Mouse (Mus musculus) ES-E14 (cell line): ENCODE measurements around the gene Gpc2. TPM values are rescaled to one million over a fixed set of nuclear protein-coding genes. Genes with fewer than 3 reads are reported as not detected.

Experiments used
- DNase-seq: peaks from one replicate; pipeline ENCODE4 v3.0.0-alpha.2; 2013; ENCODE audit warnings: low read depth, low spot score
- H3K27ac ChIP-seq: 2 replicates; pipeline ENCODE4 v1.5.1; 2012; ENCODE audit warnings: low read depth, mild to moderate bottlenecking, low read length, moderate library complexity, mixed read lengths; ENCODE audit not compliant: poor library complexity, insufficient read depth, severe bottlenecking
- H3K36me3 ChIP-seq: 2 replicates; pipeline ENCODE4 v1.6.1; 2012; ENCODE audit warnings: mild to moderate bottlenecking, low read length, moderate library complexity, mixed read lengths; ENCODE audit not compliant: control insufficient read depth, poor library complexity, insufficient read depth, severe bottlenecking
- H3K4me1 ChIP-seq, 2 experiments: fragments of 150-350 bp in 1 of 2; sonication (generic) in 1 of 2; 2 replicates each; pipeline ENCODE4 v1.6.1; 2012; ENCODE audit warnings: low read length in 2 of 2, mild to moderate bottlenecking in 1 of 2, mixed read lengths in 1 of 2; ENCODE audit not compliant: control insufficient read depth in 2 of 2, insufficient read depth in 2 of 2, poor library complexity in 1 of 2
- H3K4me3 ChIP-seq, 2 experiments: fragments of 150-350 bp in 1 of 2; sonication (generic) in 1 of 2; 2 replicates each; pipeline ENCODE4 v1.5.1; 2012; ENCODE audit warnings: low read length in 2 of 2, low read depth in 1 of 2, mild to moderate bottlenecking in 1 of 2, mixed read lengths in 1 of 2; ENCODE audit not compliant: insufficient read depth in 1 of 2, poor library complexity in 1 of 2, severe bottlenecking in 1 of 2
- H3K9ac ChIP-seq: 2 replicates; pipeline ENCODE4 v1.6.1; 2012; ENCODE audit warnings: low read depth, mild to moderate bottlenecking, low read length, mixed read lengths; ENCODE audit not compliant: poor library complexity, insufficient read depth, severe bottlenecking
- H3K9me3 ChIP-seq: fragments of 150-350 bp; sonication (generic); 2 replicates; pipeline ENCODE4 v1.6.1; 2012; ENCODE audit warnings: low read depth, mild to moderate bottlenecking, low read length; ENCODE audit not compliant: control insufficient read depth, insufficient read depth
- CHD2 ChIP-seq: IDR thresholded peaks from 2 replicates; pipeline ENCODE4 v1.6.1; 2014; ENCODE audit warnings: mild to moderate bottlenecking, low read depth, low read length, inconsistent platforms
- HCFC1 ChIP-seq: IDR thresholded peaks from 2 replicates; pipeline ENCODE4 v1.6.1; 2012; ENCODE audit warnings: low read length, inconsistent platforms, borderline replicate concordance; ENCODE audit not compliant: insufficient read depth
- MAFK ChIP-seq: IDR thresholded peaks from 2 replicates; pipeline ENCODE4 v1.6.1; 2014; ENCODE audit warnings: mild to moderate bottlenecking, low read depth, low read length, inconsistent platforms; ENCODE audit not compliant: insufficient read depth
- ZC3H11A ChIP-seq: IDR thresholded peaks from 2 replicates; pipeline ENCODE4 v1.6.1; 2012; ENCODE audit warnings: low read depth, mild to moderate bottlenecking, inconsistent platforms, low read length, borderline replicate concordance
- ZNF384 ChIP-seq: IDR thresholded peaks from 2 replicates; pipeline ENCODE4 v1.6.1; 2012; ENCODE audit warnings: low read depth, low read length, inconsistent platforms
- in situ Hi-C, 2 experiments: fragments of 600-800 bp; cut with MboI; formaldehyde crosslinking; loops; one replicate each; pipeline ENCODE4 v1.15.1; 2025; ENCODE audit warnings: low sequenced_read_pairs in 2 of 2, inconsistent platforms in 1 of 2; ENCODE audit not compliant: unreplicated experiment in 2 of 2
- total RNA-seq: library from RNA; depleted of rRNA; stranded (reverse); fragments of 300-350 nt; gene quantifications from 2 replicates; pipeline ENCODE4 v1.2.3, GENCODE M21; 2012

Gene Gpc2
- total RNA-seq, 1 experiment = 14.9 TPM

DNA sequence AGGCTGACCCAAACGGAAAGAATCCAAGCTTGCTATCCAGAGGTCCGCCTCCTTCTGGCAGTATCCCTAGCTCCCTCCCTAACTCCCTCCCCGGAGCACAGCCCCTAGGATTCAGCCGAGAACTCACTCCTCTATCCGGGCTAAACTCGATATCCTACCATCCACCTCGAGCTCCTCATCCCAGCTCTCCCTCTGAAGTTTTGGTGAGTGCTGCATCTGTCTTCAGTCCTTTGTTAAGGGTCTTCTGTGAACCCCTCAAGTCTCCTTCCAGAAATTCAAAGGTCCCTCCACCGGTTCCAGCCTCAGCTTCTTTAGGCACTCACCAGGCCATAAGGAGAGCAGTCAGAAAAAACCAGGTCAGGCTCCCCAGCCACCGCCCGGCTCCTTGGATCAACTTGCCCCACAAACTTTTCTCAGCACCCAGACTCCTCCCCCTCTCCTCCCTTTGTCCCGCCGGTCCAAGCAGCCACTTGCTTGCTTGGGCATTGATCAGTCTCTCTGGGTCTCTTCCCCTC, 7.3 kb downstream of the Gpc2 start, which contains the start of gene Gal3st4:
Gal3st4 (minus strand) TSS at position 432 of the 515 bp plus-strand sequence.
- in situ Hi-C loops = no loop called here

DNA sequence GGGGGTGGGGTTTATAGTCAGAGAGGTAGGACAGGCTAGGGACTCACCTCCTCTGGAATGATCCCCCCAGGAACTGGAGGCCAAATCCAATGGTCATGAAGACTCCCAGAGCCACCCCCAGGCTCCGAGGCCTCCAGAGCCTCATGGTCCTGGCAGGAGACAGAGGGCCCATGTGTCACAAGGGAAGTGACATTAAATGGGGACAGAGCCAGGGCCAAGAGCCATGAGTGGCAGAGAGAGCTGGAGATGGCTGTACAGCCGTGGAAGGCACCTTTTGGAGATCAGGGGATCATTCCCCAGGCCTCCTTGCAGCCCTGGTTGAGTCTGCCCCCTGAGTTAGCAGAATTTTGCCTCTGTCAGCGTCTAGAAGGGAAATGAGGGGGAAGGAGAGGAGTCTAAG, 8.6 kb downstream of the Gpc2 start:
- Histone ChIP-seq H3K4me3 (no peak overlapping the region), H3K9me3 (no peaks in the 10 kb centered on the region), H3K36me3 (no peaks in the 10 kb centered on the region), H3K4me1 (peaks cover 2 to 4% of the 10 kb centered on the region in 2 experiments; a peak in 2 of 4 replicates), H3K27ac (no peak overlapping the region), H3K9ac (no peak overlapping the region)
- DNase-seq = no peak
- TF ChIP-seq MAFK (no peak), ZNF384 (no peak), HCFC1 (no peak), CHD2 (no peak), ZC3H11A (no peak)
- in situ Hi-C loops = no loop called here

More for the DNA sequence above, 7.3 kb downstream of the Gpc2 start, which contains the start of gene Gal3st4:
- Histone ChIP-seq H3K4me1 (peaks cover 2 to 4% of the 10 kb centered on the region in 2 experiments; a peak in 2 of 4 replicates), H3K9ac (0 out of 2 replicates have a peak within 1 kb of the TSS, but pooled peaks have one; percentile 40), H3K36me3 (no peaks in the 10 kb centered on the region), H3K4me3 (peak within 1 kb of the TSS; percentile 18 to 60; a peak in 3 of 4 replicates), H3K27ac (no peak within 1 kb of the TSS), H3K9me3 (no peaks in the 10 kb centered on the region)
- no peak for DNase-seq
- TF ChIP-seq CHD2 (no peak), ZNF384 (no peak), MAFK (no peak), ZC3H11A (no peak), HCFC1 (no peak)

DNA sequence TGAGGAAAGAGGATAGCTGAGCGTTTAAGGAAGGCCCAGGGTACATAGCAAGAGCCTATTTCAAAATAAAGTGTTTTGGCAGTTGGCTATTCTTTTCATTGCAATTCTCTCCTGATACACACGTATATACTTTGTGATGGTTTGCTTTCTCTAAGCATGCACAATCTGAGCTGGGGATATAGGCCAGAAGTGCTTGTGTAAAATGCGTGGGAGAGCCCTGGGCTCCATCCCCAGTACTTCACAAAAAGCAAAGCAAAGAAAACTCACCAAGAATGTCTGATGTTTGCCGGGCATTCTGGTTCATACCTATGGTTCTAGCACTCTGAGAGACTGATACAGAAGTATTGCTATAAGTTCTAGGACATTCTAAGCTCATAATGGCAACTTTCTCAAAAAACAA, 10.8 kb downstream of the Gpc2 start:
- Histone ChIP-seq H3K9ac (no peak overlapping the region), H3K36me3 (no peaks in the 10 kb centered on the region; the same call in 1 of the 2 replicates), H3K27ac (no peak overlapping the region), H3K4me1 (no peaks in the 10 kb centered on the region), H3K4me3 (no peak overlapping the region), H3K9me3 (no peaks in the 10 kb centered on the region)
- no peak for DNase-seq
- TF ChIP-seq MAFK (no peak), HCFC1 (no peak), ZC3H11A (no peak), CHD2 (no peak), ZNF384 (no peak)
- in situ Hi-C loops = no loop called here

DNA sequence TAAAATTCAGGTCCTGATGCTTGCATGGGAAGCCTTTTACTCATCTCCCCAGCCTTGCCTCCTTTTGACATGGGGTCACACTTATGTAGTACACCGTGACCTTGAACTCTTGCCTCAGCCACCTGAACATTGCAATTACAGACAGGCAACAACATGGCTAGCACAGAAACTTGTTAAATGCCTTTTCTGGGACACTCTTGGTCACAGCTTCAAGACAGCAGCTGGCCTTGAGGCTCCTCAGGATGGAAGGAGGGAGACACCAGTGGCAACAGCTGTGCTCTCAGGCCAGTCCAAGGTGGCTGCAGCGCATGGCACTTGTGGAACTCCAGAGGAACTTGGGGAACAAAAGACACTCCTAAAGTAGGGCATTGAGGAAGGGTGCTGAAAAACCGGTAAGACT, 12.7 kb downstream of the Gpc2 start:
- H3K36me3 ChIP-seq = peaks cover 1% of the 10 kb centered on the region; the same call in 1 of the 2 replicates
- H3K9ac ChIP-seq = no peak overlapping the region
- H3K27ac ChIP-seq = no peak overlapping the region
- H3K4me3 ChIP-seq = no peak overlapping the region
- in situ Hi-C loops = no loop called here
- TF ChIP-seq MAFK (no peak), HCFC1 (no peak), ZNF384 (no peak), ZC3H11A (no peak)
- H3K9me3 ChIP-seq = no peaks in the 10 kb centered on the region
- DNase-seq = no peak
- peaks cover 0 to 3% of the 10 kb centered on the region in 2 experiments; a peak in 1 of 4 replicates for H3K4me1 ChIP-seq

DNA sequence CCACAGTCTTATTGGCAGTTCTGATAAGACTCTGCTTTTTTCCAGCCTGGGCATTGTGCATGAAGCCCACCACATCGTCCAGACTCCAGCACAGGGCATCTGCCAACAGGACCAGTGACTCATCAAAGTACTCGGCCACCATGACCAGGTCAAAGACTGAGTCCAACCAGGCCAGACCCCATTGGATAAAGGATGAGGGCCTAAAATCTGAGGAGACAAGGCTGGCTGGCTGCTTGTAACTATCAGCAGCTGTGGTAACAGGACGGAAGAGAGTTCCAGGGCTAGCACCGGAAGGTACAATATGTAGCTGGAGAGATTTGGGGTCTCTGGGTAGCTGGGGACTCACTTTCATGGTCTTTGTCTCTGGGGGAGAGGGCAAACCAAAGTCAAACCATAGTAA, 14.1 kb downstream of the Gpc2 start:
- no peak overlapping the region for H3K9ac ChIP-seq
- no peak for DNase-seq
- no peak overlapping the region for H3K4me3 ChIP-seq
- TF ChIP-seq CHD2 (no peak), HCFC1 (no peak), ZC3H11A (no peak), ZNF384 (no peak), MAFK (no peak)
- peaks cover 0 to 3% of the 10 kb centered on the region in 2 experiments; a peak in 1 of 4 replicates for H3K4me1 ChIP-seq
- in situ Hi-C loops = no loop called here
- no peaks in the 10 kb centered on the region for H3K9me3 ChIP-seq
- no peak overlapping the region for H3K27ac ChIP-seq
- H3K36me3 ChIP-seq = peaks cover 12% of the 10 kb centered on the region; the same call in 1 of the 2 replicates
